Mouse (Mus musculus) CH12.LX (cell line): ENCODE results near the gene Gas2l2. TPM values are rescaled to one million over a fixed set of nuclear protein-coding genes. Genes with fewer than 3 reads are reported as not detected.

Experiments
- DNase-seq: peaks from one replicate; pipeline ENCODE4 v3.0.0-alpha.2; 2013; ENCODE audit errors: extremely low read depth
- H3K27ac ChIP-seq: 2 replicates; pipeline ENCODE4 v1.5.1; 2012; ENCODE audit warnings: low read depth, mild to moderate bottlenecking, control low read depth, moderate library complexity; ENCODE audit not compliant: insufficient read depth
- H3K27me3 ChIP-seq: replicated peaks from 2 replicates; pipeline ENCODE3; 2012; ENCODE audit warnings: inconsistent platforms
- H3K36me3 ChIP-seq, 2 experiments: replicated peaks in 1 of 2; 2 replicates each; pipeline versions ENCODE3 to v1.6.1; 2012; ENCODE audit warnings: inconsistent platforms in 1 of 2, low read length in 1 of 2, mild to moderate bottlenecking in 1 of 2, mixed read lengths in 1 of 2, moderate library complexity in 1 of 2; ENCODE audit not compliant: control insufficient read depth in 1 of 2, insufficient read depth in 1 of 2
- H3K4me1 ChIP-seq, 2 experiments: 2 replicates each; pipeline ENCODE4 v1.6.1; 2012; ENCODE audit warnings: inconsistent platforms in 1 of 2, moderate library complexity in 1 of 2; ENCODE audit not compliant: insufficient read depth in 2 of 2, control insufficient read depth in 1 of 2
- H3K4me2 ChIP-seq: 2 replicates; pipeline ENCODE4 v1.6.1; 2012; ENCODE audit warnings: low read depth, mild to moderate bottlenecking, control low read depth; ENCODE audit not compliant: poor library complexity, insufficient read depth, severe bottlenecking
- H3K4me3 ChIP-seq, 3 experiments: fragments of 150-350 bp in 1 of 3; sonication (generic) in 1 of 3; replicated peaks in 1 of 3; 2 replicates each; pipeline versions ENCODE3 to v1.5.1; 2011 to 2012; ENCODE audit warnings: low read depth in 2 of 3, low read length in 2 of 3, mild to moderate bottlenecking in 2 of 3, moderate library complexity in 2 of 3, control low read depth in 1 of 3, improper control_type of control experiment in 1 of 3, inconsistent platforms in 1 of 3, mixed read lengths in 1 of 3; ENCODE audit not compliant: poor library complexity in 1 of 3
- H3K79me2 ChIP-seq: replicated peaks from 2 replicates; pipeline ENCODE4 v1.6.1; 2012; ENCODE audit warnings: mild to moderate bottlenecking, moderate library complexity; ENCODE audit not compliant: control insufficient read depth, poor library complexity, insufficient read depth, severe bottlenecking; ENCODE audit errors: extremely low read depth
- H3K9ac ChIP-seq: 2 replicates; pipeline ENCODE4 v1.6.1; 2012; ENCODE audit warnings: low read depth, mild to moderate bottlenecking, control low read depth, moderate library complexity; ENCODE audit not compliant: insufficient read depth
- H3K9me3 ChIP-seq: replicated peaks from 2 replicates; pipeline ENCODE3; 2012; ENCODE audit warnings: low read length, inconsistent platforms, mixed read lengths
- BHLHE40 ChIP-seq: IDR thresholded peaks from 2 replicates; pipeline ENCODE4 v1.6.1; 2011; ENCODE audit warnings: mild to moderate bottlenecking, low read depth, low read length, improper control_type of control experiment
- CHD1 ChIP-seq: IDR thresholded peaks from 2 replicates; pipeline ENCODE4 v1.6.1; 2012; ENCODE audit warnings: low read depth, low read length, improper control_type of control experiment, inconsistent platforms
- CHD2 ChIP-seq: IDR thresholded peaks from 2 replicates; pipeline ENCODE4 v1.6.1; 2011; ENCODE audit warnings: low read length, improper control_type of control experiment
- CTCF ChIP-seq, 2 experiments: IDR thresholded peaks in 1 of 2; conservative IDR thresholded peaks in 1 of 2; 2 replicates each; pipeline ENCODE4 v1.5.1; 2011 to 2012; ENCODE audit warnings: low read depth in 2 of 2, low read length in 2 of 2, improper control_type of control experiment in 1 of 2, inconsistent platforms in 1 of 2, mild to moderate bottlenecking in 1 of 2, moderate library complexity in 1 of 2
- E2F4 ChIP-seq: IDR thresholded peaks from 2 replicates; pipeline ENCODE4 v1.6.1; 2011; ENCODE audit warnings: low read depth, low read length, improper control_type of control experiment; ENCODE audit not compliant: insufficient replicate concordance
- ELF1 ChIP-seq: IDR thresholded peaks from 2 replicates; pipeline ENCODE4 v1.6.1; 2014; ENCODE audit warnings: low read depth, mild to moderate bottlenecking, inconsistent platforms, low read length, improper control_type of control experiment
- EP300 ChIP-seq: IDR thresholded peaks from 2 replicates; pipeline ENCODE4 v1.6.1; 2011; ENCODE audit warnings: low read length, improper control_type of control experiment
- ETS1 ChIP-seq: conservative IDR thresholded peaks from 2 replicates; pipeline ENCODE4 v1.6.1; 2012; ENCODE audit warnings: low read depth, mild to moderate bottlenecking, inconsistent platforms, low read length, improper control_type of control experiment, moderate library complexity
- GABPA ChIP-seq: IDR thresholded peaks from 2 replicates; pipeline ENCODE4 v1.6.1; 2012; ENCODE audit warnings: low read depth, low read length, improper control_type of control experiment, inconsistent platforms; ENCODE audit not compliant: insufficient replicate concordance
- HCFC1 ChIP-seq: IDR thresholded peaks from 2 replicates; pipeline ENCODE4 v1.6.1; 2012; ENCODE audit warnings: low read depth, mild to moderate bottlenecking, inconsistent platforms, low read length, improper control_type of control experiment
- IRF4 ChIP-seq: IDR thresholded peaks from 2 replicates; pipeline ENCODE4 v1.6.1; 2014; ENCODE audit warnings: low read depth, mild to moderate bottlenecking, inconsistent platforms, low read length, improper control_type of control experiment
- JUN ChIP-seq: IDR thresholded peaks from 2 replicates; pipeline ENCODE4 v1.6.1; 2011; ENCODE audit warnings: low read depth, mild to moderate bottlenecking, low read length, improper control_type of control experiment, moderate library complexity; ENCODE audit not compliant: insufficient read depth
- JUND ChIP-seq: conservative IDR thresholded peaks from 2 replicates; pipeline ENCODE4 v1.6.1; 2011; ENCODE audit warnings: low read depth, low read length, improper control_type of control experiment
- KAT2A ChIP-seq: IDR thresholded peaks from 2 replicates; pipeline ENCODE4 v1.6.1; 2012; ENCODE audit warnings: low read length, improper control_type of control experiment, inconsistent platforms; ENCODE audit not compliant: insufficient replicate concordance
- MAFK ChIP-seq: IDR thresholded peaks from 2 replicates; pipeline ENCODE4 v1.6.1; 2011; ENCODE audit warnings: low read length, improper control_type of control experiment; ENCODE audit not compliant: insufficient replicate concordance
- MAX ChIP-seq: IDR thresholded peaks from 2 replicates; pipeline ENCODE4 v1.6.1; 2011; ENCODE audit warnings: low read length, improper control_type of control experiment
- MAZ ChIP-seq: IDR thresholded peaks from 2 replicates; pipeline ENCODE4 v1.6.1; 2012; ENCODE audit warnings: low read depth, mild to moderate bottlenecking, inconsistent platforms, low read length, improper control_type of control experiment, moderate library complexity
- MEF2A ChIP-seq: IDR thresholded peaks from 2 replicates; pipeline ENCODE4 v1.6.1; 2014; ENCODE audit warnings: low read depth, mild to moderate bottlenecking, inconsistent platforms, low read length, improper control_type of control experiment, borderline replicate concordance
- MXI1 ChIP-seq: IDR thresholded peaks from 2 replicates; pipeline ENCODE4 v1.6.1; 2011; ENCODE audit warnings: mild to moderate bottlenecking, low read depth, low read length, improper control_type of control experiment
- MYC ChIP-seq: IDR thresholded peaks from 2 replicates; pipeline ENCODE4 v1.6.1; 2011; ENCODE audit warnings: low read depth, mild to moderate bottlenecking, improper control_type of control experiment, low read length
- NELFE ChIP-seq: IDR thresholded peaks from 2 replicates; pipeline ENCODE4 v1.6.1; 2011; ENCODE audit warnings: low read depth, low read length, improper control_type of control experiment
- NRF1 ChIP-seq: IDR thresholded peaks from 2 replicates; pipeline ENCODE4 v1.6.1; 2014; ENCODE audit warnings: low read depth, mild to moderate bottlenecking, inconsistent platforms, low read length, improper control_type of control experiment, moderate library complexity
- PAX5 ChIP-seq: IDR thresholded peaks from 2 replicates; pipeline ENCODE4 v1.6.1; 2012; ENCODE audit warnings: low read length, inconsistent platforms, mixed read lengths
- POLR2A ChIP-seq: IDR thresholded peaks from 2 replicates; pipeline ENCODE4 v1.6.1; 2011; ENCODE audit warnings: low read depth, mild to moderate bottlenecking, improper control_type of control experiment, low read length
- POLR2AphosphoS2 ChIP-seq: IDR thresholded peaks from 2 replicates; pipeline ENCODE4 v1.6.1; 2011; ENCODE audit warnings: low read depth, low read length, improper control_type of control experiment
- RAD21 ChIP-seq: IDR thresholded peaks from 2 replicates; pipeline ENCODE4 v1.6.1; 2011; ENCODE audit warnings: low read depth, mild to moderate bottlenecking, low read length, improper control_type of control experiment, moderate library complexity
- RCOR1 ChIP-seq: conservative IDR thresholded peaks from 2 replicates; pipeline ENCODE4 v1.6.1; 2012; ENCODE audit warnings: low read depth, mild to moderate bottlenecking, inconsistent platforms, low read length, improper control_type of control experiment
- SIN3A ChIP-seq: IDR thresholded peaks from 2 replicates; pipeline ENCODE4 v1.6.1; 2012; ENCODE audit warnings: low read length, improper control_type of control experiment, inconsistent platforms
- SMC3 ChIP-seq: IDR thresholded peaks from 2 replicates; pipeline ENCODE4 v1.6.1; 2011; ENCODE audit warnings: low read depth, low read length, improper control_type of control experiment
- TBP ChIP-seq: conservative IDR thresholded peaks from 2 replicates; pipeline ENCODE4 v1.6.1; 2011; ENCODE audit warnings: low read depth, low read length, improper control_type of control experiment
- TCF12 ChIP-seq: IDR thresholded peaks from 2 replicates; pipeline ENCODE4 v1.6.1; 2014; ENCODE audit warnings: low read depth, mild to moderate bottlenecking, inconsistent platforms, low read length, improper control_type of control experiment
- UBTF ChIP-seq: IDR thresholded peaks from 2 replicates; pipeline ENCODE4 v1.6.1; 2012; ENCODE audit warnings: low read depth, mild to moderate bottlenecking, inconsistent platforms, low read length, improper control_type of control experiment, moderate library complexity
- USF1 ChIP-seq: IDR thresholded peaks from 2 replicates; pipeline ENCODE4 v1.6.1; 2014; ENCODE audit warnings: low read depth, mild to moderate bottlenecking, inconsistent platforms, low read length, improper control_type of control experiment
- USF2 ChIP-seq: conservative IDR thresholded peaks from 2 replicates; pipeline ENCODE4 v1.6.1; 2011; ENCODE audit warnings: low read depth, low read length, improper control_type of control experiment
- ZC3H11A ChIP-seq: IDR thresholded peaks from 2 replicates; pipeline ENCODE4 v1.6.1; 2012; ENCODE audit warnings: low read depth, mild to moderate bottlenecking, inconsistent platforms, low read length, improper control_type of control experiment
- ZKSCAN1 ChIP-seq: IDR thresholded peaks from 2 replicates; pipeline ENCODE4 v1.6.1; 2012; ENCODE audit warnings: low read depth, inconsistent platforms, low read length, improper control_type of control experiment, borderline replicate concordance
- ZMIZ1 ChIP-seq: IDR thresholded peaks from 2 replicates; pipeline ENCODE4 v1.6.1; 2012; ENCODE audit warnings: low read depth, mild to moderate bottlenecking, inconsistent platforms, low read length, improper control_type of control experiment
- ZNF384 ChIP-seq: IDR thresholded peaks from 2 replicates; pipeline ENCODE4 v1.6.1; 2012; ENCODE audit warnings: low read depth, low read length, improper control_type of control experiment, inconsistent platforms
- dilution Hi-C: fragments of 300-500 bp; cut with MboI; formaldehyde crosslinking; loops from 2 replicates; pipeline ENCODE4 v1.14.3; 2020; ENCODE audit warnings: low sequenced_read_pairs; ENCODE audit not compliant: extremely low pct_unique_long_range_greater_than_20kb, extremely low pct_ligation_motif_present
- in situ Hi-C: fragments of 300-500 bp; cut with MboI; formaldehyde crosslinking; loops from 3 replicates; pipeline ENCODE4 v1.14.3; 2019; ENCODE audit warnings: low sequenced_read_pairs, low pct_ligation_motif_present, low pct_unique_long_range_greater_than_20kb, mixed read lengths
- polyA plus RNA-seq: library from polyadenylated mRNA; unstranded; fragments of >175 nt; gene quantifications from 2 replicates; pipeline ENCODE4 v1.2.1, GENCODE M21; 2012; ENCODE audit warnings: low read depth; ENCODE audit not compliant: insufficient read length
- total RNA-seq, 2 experiments: library from RNA; depleted of rRNA; stranded (reverse); fragments of 300-350 nt in 1 of 2; fragments of >200 nt in 1 of 2; gene quantifications; 2 replicates each; pipeline ENCODE4 v1.2.3; 2012 to 2014

Gas2l2 gene
- total and polyA plus RNA-seq, 3 experiments = not detected

DNA sequence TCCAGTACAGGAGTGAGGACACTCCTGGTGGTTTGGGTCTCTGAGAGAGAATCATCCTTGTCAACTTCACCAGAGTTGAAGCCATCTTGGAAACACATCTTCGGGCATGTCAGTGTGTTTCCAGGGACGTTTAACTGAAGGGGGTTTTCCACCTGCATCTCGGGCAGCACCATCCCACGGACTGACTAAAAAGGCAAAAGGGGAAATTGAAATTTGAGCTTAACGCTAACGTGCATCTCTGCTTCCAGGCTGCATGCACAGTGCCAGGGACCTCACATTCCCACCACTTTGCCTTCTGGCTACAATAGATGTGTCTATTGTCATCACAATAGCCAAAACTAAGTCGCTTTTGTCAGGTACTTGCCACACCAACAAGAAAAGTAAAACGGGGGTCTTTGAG, 21.0 kb downstream of the Gas2l2 start:
- dilution Hi-C loops = no loop called here

DNA sequence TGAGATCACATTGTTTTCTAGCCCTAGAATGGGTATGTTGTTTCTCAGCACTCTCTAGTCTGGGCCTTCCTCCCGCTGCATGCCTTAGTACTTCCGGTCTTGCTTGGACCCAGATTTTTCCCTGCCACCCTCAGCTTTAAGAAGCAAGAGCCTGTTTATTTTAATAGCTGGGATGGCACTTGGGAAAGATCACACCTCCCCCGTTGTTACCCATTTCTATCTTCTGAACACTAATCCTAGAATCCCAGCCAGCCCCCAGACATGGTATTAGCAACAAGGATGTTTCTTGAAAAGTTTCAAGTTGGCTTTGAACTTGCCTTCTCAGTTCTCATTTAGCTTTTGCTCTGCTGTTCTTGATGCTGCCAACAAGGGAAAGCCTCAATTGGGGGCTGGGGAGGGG, 22.9 kb downstream of the Gas2l2 start:
- dilution Hi-C loops (no loop called here), in situ Hi-C loops (loop anchor here (25.0 kb wide), 1 partner anchor 494 kb away; the partner anchor contains the start of genes Nle1 and Unc45b)
- no peak overlapping the region for H3K4me3 ChIP-seq
- TF ChIP-seq CHD2 (no peak), MXI1 (no peak), PAX5 (no peak)
- H3K4me2 ChIP-seq = no peak overlapping the region
- DNase-seq = no peak
- no peaks in the 10 kb centered on the region for H3K9me3 ChIP-seq
- H3K9ac ChIP-seq = no peak overlapping the region
- H3K79me2 ChIP-seq = no peaks in the 10 kb centered on the region
- peaks cover 17 to 35% of the 10 kb centered on the region in 2 experiments for H3K4me1 ChIP-seq
- peaks cover 24 to 41% of the 10 kb centered on the region in 2 experiments for H3K36me3 ChIP-seq
- H3K27ac ChIP-seq = no peak overlapping the region
- peaks cover 8% of the 10 kb centered on the region for H3K27me3 ChIP-seq

More for the DNA sequence above, 21.0 kb downstream of the Gas2l2 start:
- H3K36me3 ChIP-seq = peaks cover 13 to 24% of the 10 kb centered on the region in 2 experiments
- H3K9me3 ChIP-seq = no peaks in the 10 kb centered on the region
- H3K9ac ChIP-seq = no peak overlapping the region
- peak; percentile 45 for DNase-seq
- TF ChIP-seq MYC (no peak), GABPA (no peak), ETS1 (no peak; the same call in 1 of the 2 replicates), CTCF (conservative IDR thresholded peaks at IDR 0.05 in 1 of 2, IDR thresholded peaks at IDR 0.05 in 1 of 2; ENCODE audit: low read depth in 2 of 2, low read length in 2 of 2) (no peak), RAD21 (no peak), MXI1 (peak; percentile 48; the same call in 1 of the 2 replicates), ZMIZ1 (no peak), JUND (no peak), EP300 (peak; percentile 53; the same call in 1 of the 2 replicates), USF2 (no peak), CHD2 (no peak), UBTF (no peak), RCOR1 (no peak), BHLHE40 (peak; percentile 62; the same call in 1 of the 2 replicates), ZNF384 (no peak), ZKSCAN1 (no peak), MAZ (no peak), ELF1 (no peak), MEF2A (peak; percentile 18; the same call in 1 of the 2 replicates), POLR2A (no peak), SMC3 (no peak), NRF1 (no peak), ZC3H11A (no peak), POLR2AphosphoS2 (no peak), PAX5 (no peak), IRF4 (peak; percentile 82), SIN3A (no peak), MAFK (no peak), E2F4 (no peak), TBP (no peak), CHD1 (no peak), TCF12 (no peak), USF1 (no peak), HCFC1 (no peak), KAT2A (no peak), MAX (no peak), NELFE (no peak), JUN (no peak)
- peaks cover 22% of the 10 kb centered on the region for H3K27me3 ChIP-seq
- H3K4me2 ChIP-seq = no peak overlapping the region
- no peak overlapping the region for H3K4me3 ChIP-seq
- peaks cover 17 to 35% of the 10 kb centered on the region in 2 experiments for H3K4me1 ChIP-seq
- no peaks in the 10 kb centered on the region for H3K79me2 ChIP-seq
- in situ Hi-C loops = loop anchor here (25.0 kb wide), 1 partner anchor 496 kb away; the partner anchor contains the start of genes Nle1 and Unc45b
- no peak overlapping the region for H3K27ac ChIP-seq
